Mouse (Mus musculus): ENCODE measurements at regions not wholly inside any gene's neighbourhood (a gene's known extent, or its start where the extent isn't known, plus 50 kb on each side); places are given as distances from the start of the nearest gene placed in this dataset.

GRCm38 (mm10) chr12:79998788-79999187, 114.0 kb downstream of the Zfp36l1 start:
- TF ChIP-seq CTCF (IDR thresholded peaks at IDR 0.05; ENCODE audit: borderline replicate concordance, extremely low read depth, insufficient read depth, insufficient read length) (no peak), POLR2A (IDR thresholded peaks at IDR 0.05; ENCODE audit: borderline replicate concordance, extremely low read depth, insufficient read depth, insufficient read length, poor library complexity, severe bottlenecking) (no peak)
